Mouse (Mus musculus): ENCODE results near the gene Elavl3. TPM values are rescaled to one million over a fixed set of nuclear protein-coding genes. Genes with fewer than 3 reads are reported as not detected.
A peak's percentile ranks its signal among the peaks of the same experiment; 100 is the strongest.

Gene Elavl3
- polyA plus RNA-seq, 1 experiment from 2014 or later: 0.73 TPM

GRCm38 (mm10) chr9:22000296-22000695, 51.5 kb downstream of the Elavl3 start:
- Histone ChIP-seq H3K4me3 (ENCODE audit: low read depth, low read length) (no peak overlapping the region), H3K36me3 (ENCODE audit: control insufficient read depth, insufficient read depth, low read length) (no peaks in the 10 kb centered on the region), H3K4me1 (replicated peaks; ENCODE audit: control insufficient read depth, insufficient read depth) (peaks cover 3% of the 10 kb centered on the region; the same call in 1 of the 2 replicates), H3K27ac (replicated peaks) (no peak overlapping the region), H3K27me3 (ENCODE audit: control insufficient read depth, insufficient read depth, low read length) (no peaks in the 10 kb centered on the region), H3K9me3 (ENCODE audit: control insufficient read depth, low read length) (no peaks in the 10 kb centered on the region), H3K4me2 (replicated peaks; ENCODE audit: low read depth) (no peak overlapping the region), H3K9ac (ENCODE audit: low read length) (no peak overlapping the region)
- 88% methylated on average over 6 of the region's 6 CpGs for WGBS
- ATAC-seq (ENCODE audit: low FRiP score, low TSS enrichment): no peak
- DNase-seq (ENCODE audit: low spot score): no peak
- TF ChIP-seq EP300 (optimal IDR thresholded peaks at IDR 0.05) (no peak), CTCF (IDR thresholded peaks at IDR 0.05; ENCODE audit: low read depth) (no peak)

DNA sequence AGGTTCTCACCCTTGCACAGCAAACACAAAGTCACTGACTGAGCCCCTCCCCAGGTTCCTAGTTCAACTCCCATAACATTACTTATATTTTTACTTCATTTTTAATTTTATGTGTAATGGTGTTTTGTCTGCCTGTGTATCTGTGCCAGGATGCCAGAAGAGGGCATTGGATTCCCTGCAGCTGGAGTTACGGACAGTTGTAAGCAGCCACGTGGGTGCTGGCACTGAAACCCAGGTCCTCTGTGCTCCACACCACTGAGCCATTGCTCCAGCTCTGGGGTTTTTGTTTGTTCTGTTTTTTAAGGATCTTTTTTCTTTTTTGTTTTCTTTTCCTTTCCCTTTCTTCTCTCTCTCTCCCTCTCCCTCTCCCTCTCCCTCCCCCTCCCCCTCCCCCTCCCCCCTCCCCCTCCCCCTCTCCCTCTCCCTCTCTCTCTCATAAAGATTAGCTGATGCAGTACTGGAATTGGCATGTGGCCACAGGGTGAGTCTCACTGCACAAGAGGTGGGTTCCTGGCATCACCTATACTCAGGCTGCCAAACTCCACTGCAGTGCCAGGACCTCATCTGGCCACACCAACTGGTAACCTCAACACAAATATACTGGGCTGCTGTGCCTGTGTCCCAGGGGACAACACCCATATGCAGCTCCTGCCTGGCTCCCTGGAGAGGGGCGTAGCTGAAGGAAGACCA, 55.5 kb downstream of the Elavl3 start:
- Histone ChIP-seq H3K36me3 (ENCODE audit: control insufficient read depth, insufficient read depth, low read length) (no peaks in the 10 kb centered on the region), H3K4me3 (ENCODE audit: low read depth, low read length) (no peak overlapping the region), H3K9ac (ENCODE audit: low read length) (no peak overlapping the region), H3K27me3 (ENCODE audit: control insufficient read depth, insufficient read depth, low read length) (no peaks in the 10 kb centered on the region), H3K27ac (replicated peaks) (no peak overlapping the region), H3K4me1 (replicated peaks; ENCODE audit: control insufficient read depth, insufficient read depth) (no peaks in the 10 kb centered on the region), H3K4me2 (replicated peaks; ENCODE audit: low read depth) (no peak overlapping the region), H3K9me3 (ENCODE audit: control insufficient read depth, low read length) (no peaks in the 10 kb centered on the region)
- DNase-seq (ENCODE audit: low spot score): no peak
- ATAC-seq (ENCODE audit: low FRiP score, low TSS enrichment): no peak
- no peak for TF ChIP-seq CTCF (IDR thresholded peaks at IDR 0.05; ENCODE audit: low read depth)
- TF ChIP-seq EP300 (optimal IDR thresholded peaks at IDR 0.05): no peak
- 77% methylated on average over 3 of the region's 3 CpGs for WGBS

DNA sequence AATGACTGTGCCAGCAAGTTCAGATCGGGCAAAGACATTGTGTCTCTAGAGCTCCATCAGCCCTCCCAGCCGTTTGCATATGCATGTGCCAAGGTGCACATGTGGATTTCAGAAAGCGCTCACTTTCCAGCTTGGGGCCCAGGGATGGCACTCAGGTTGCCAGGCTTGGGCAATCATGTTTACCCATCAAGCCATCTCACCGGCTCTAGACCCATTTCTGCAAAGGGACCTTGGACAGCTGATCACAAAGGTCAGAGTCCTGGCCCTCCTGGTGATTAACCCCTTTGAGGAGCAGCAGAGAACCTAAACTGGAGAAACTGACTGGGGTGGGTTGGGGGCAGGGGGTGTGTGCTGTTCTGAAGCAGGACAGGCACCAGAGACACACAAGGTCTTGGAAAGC, 59.6 kb downstream of the Elavl3 start:
- 77% methylated on average over 4 of the region's 4 CpGs for WGBS
- Histone ChIP-seq H3K27me3 (ENCODE audit: control insufficient read depth, insufficient read depth, low read length) (no peaks in the 10 kb centered on the region; the same call in 1 of the 2 replicates), H3K27ac (replicated peaks) (no peak overlapping the region), H3K36me3 (ENCODE audit: control insufficient read depth, insufficient read depth, low read length) (no peaks in the 10 kb centered on the region), H3K9me3 (ENCODE audit: control insufficient read depth, low read length) (no peaks in the 10 kb centered on the region), H3K4me3 (ENCODE audit: low read depth, low read length) (no peak overlapping the region), H3K9ac (ENCODE audit: low read length) (no peak overlapping the region), H3K4me2 (replicated peaks; ENCODE audit: low read depth) (no peak overlapping the region), H3K4me1 (replicated peaks; ENCODE audit: control insufficient read depth, insufficient read depth) (0 out of 2 replicates have a peak, but pooled peaks cover 2% of the 10 kb centered on the region)
- no peak for ATAC-seq (ENCODE audit: low FRiP score, low TSS enrichment)
- DNase-seq (ENCODE audit: low spot score): no peak
- TF ChIP-seq CTCF (IDR thresholded peaks at IDR 0.05; ENCODE audit: low read depth) (no peak), EP300 (optimal IDR thresholded peaks at IDR 0.05) (no peak)

- ATAC-seq (ENCODE audit: low FRiP score, low TSS enrichment) (peak; percentile 28; the same call in 1 of the 2 replicates), DNase-seq (ENCODE audit: low spot score) (peak; percentile 67)
- no peak for TF ChIP-seq EP300 (optimal IDR thresholded peaks at IDR 0.05)
- TF ChIP-seq CTCF (IDR thresholded peaks at IDR 0.05; ENCODE audit: low read depth): no peak
- Histone ChIP-seq H3K27me3 (ENCODE audit: control insufficient read depth, insufficient read depth, low read length) (no peaks in the 10 kb centered on the region; the same call in 1 of the 2 replicates), H3K9me3 (ENCODE audit: control insufficient read depth, low read length) (no peaks in the 10 kb centered on the region), H3K4me3 (ENCODE audit: low read depth, low read length) (peak within 1 kb of the TSS; percentile 52), H3K9ac (ENCODE audit: low read length) (peak within 1 kb of the TSS; percentile 31), H3K4me1 (replicated peaks; ENCODE audit: control insufficient read depth, insufficient read depth) (0 out of 2 replicates have a peak, but pooled peaks cover 2% of the 10 kb centered on the region), H3K27ac (replicated peaks) (no peak within 1 kb of the TSS), H3K36me3 (ENCODE audit: control insufficient read depth, insufficient read depth, low read length) (no peaks in the 10 kb centered on the region), H3K4me2 (replicated peaks; ENCODE audit: low read depth) (peak within 1 kb of the TSS; percentile 56)
- 3% methylated on average over 42 of the region's 42 CpGs for WGBS
Measured at GRCm38 (mm10) chr9:21989230-21990110, 62.4 kb downstream of the Elavl3 start, which contains the start of gene Rgl3. TSS of gene Rgl3 (minus strand) at chr9:21989446.

DNA sequence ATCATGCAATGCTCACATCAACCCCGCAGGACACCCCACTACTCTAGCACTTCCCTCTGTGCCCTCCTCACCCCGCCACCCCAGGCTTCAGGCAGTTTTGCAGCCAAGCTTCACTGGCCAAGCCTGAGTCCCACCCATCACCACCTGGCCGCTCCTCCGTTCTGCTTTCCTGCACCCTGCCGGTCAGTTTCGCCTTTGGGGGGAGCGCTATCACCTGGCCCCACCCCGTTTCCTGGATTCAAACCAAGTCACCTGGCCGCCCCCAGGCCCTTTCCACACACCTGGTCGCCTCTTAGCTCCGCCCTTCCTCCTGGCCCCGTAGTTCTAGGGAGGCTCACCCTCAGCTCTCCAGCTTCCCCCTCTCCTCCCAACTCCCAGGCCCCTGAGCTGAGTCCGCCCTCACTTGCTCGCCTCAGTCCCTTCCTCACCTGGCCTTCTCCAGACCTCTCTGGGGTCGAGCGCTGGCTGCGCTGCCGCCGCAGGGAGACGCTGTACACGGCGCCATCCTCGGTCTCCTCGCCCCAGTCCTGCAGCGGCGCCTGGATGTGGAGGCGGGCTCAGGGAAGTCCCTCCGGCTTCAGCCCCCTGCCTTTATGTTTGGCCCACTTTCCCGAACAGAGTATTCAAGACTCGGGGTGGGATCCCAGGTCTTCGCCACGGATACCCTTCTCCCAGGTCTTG, 63.3 kb downstream of the Elavl3 start:
- Histone ChIP-seq H3K4me2 (replicated peaks; ENCODE audit: low read depth) (peak overlapping the region; percentile 56), H3K9ac (ENCODE audit: low read length) (peak overlapping the region; percentile 31; the same call in 1 of the 2 replicates), H3K4me1 (replicated peaks; ENCODE audit: control insufficient read depth, insufficient read depth) (0 out of 2 replicates have a peak, but pooled peaks cover 2% of the 10 kb centered on the region), H3K36me3 (ENCODE audit: control insufficient read depth, insufficient read depth, low read length) (no peaks in the 10 kb centered on the region), H3K27ac (replicated peaks) (no peak overlapping the region), H3K4me3 (ENCODE audit: low read depth, low read length) (peak overlapping the region; percentile 52), H3K27me3 (ENCODE audit: control insufficient read depth, insufficient read depth, low read length) (no peaks in the 10 kb centered on the region; the same call in 1 of the 2 replicates), H3K9me3 (ENCODE audit: control insufficient read depth, low read length) (no peaks in the 10 kb centered on the region)
- ATAC-seq (ENCODE audit: low FRiP score, low TSS enrichment) (peak; percentile 38), DNase-seq (ENCODE audit: low spot score) (peak; percentile 60)
- TF ChIP-seq EP300 (optimal IDR thresholded peaks at IDR 0.05) (no peak), CTCF (IDR thresholded peaks at IDR 0.05; ENCODE audit: low read depth) (peak; percentile 27)
- 2% methylated on average over 32 of the region's 32 CpGs for WGBS

Measured in stomach, postnatal 0 days (tissue).